Mouse (Mus musculus): Measurements from ENCODE around the gene Fkbp11.

GRCm38 (mm10) chr15:98772511-98773211 lies 44.7 kb upstream of the Fkbp11 start:
- TF ChIP-seq CTCF (IDR thresholded peaks at IDR 0.05; ENCODE audit: insufficient read depth, low read length) (no peak), POLR2A (IDR thresholded peaks at IDR 0.05; ENCODE audit: borderline replicate concordance, extremely low read depth, low read depth, low read length) (no peak)

All from lung, adult 2 months (tissue).